Mouse (Mus musculus) brain, adult 2 months (tissue): ENCODE measurements around the gene Rbm33.
A peak's percentile ranks its signal among the peaks of the same experiment; 100 is the strongest.

ENCODE experiments used
- DNase-seq: peaks from one replicate; pipeline ENCODE4 v3.0.0; 2011; ENCODE audit warnings: low read depth, low spot score

Rbm33 gene

DNA sequence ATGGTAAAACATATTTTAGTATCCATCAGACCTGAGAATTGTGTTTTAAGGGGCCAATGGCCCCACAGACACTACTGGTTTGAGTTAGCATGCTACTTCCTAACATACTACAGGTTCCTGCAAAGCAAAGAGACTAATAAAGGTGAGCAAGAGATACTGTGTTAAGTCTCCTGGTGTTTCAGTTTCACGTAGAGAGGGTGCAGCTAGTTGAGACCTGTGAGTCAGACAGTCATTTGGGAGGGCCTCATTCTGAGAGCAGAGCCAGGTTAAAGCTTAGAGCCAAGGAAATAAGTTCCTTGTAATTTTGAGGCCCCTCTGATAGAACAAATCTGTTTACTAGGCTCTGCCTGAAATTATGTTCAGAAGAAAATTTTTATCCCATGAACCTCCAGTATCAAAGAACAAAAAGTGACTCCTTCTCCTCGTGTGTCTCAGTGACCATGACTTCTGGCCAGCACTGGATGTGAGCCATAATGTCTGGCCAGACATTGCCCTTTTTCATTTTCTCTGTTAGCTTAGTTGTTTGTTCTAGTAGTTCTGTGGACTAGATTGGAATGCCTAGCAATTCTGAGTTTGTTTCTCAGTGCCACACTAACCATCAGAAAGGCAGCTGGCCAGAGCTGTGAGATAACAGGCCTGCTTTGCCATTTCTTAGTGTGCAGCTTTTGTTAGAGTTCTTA, 95.2 kb downstream of the Rbm33 start:
- DNase-seq = no peak

DNA sequence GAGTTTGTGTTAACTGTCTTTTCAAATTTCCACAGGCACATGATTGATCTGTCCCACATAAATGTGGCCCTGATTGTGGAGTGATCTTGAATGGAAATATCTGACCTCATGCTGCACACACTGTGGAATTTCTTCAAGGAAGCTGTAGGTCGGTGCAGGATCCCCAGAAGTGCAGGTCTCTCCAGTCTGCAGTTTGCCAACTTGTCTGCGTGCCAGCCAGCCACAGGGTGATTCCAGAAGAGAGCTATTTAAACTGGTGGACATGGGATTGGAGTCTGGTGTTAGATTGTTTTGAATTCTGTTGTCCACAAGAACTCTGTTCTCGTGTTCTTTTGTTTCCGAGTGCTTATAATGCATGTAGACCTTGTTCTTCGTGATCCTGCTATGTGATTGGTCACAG, 96.6 kb downstream of the Rbm33 start:
- no peak for DNase-seq

- peak; percentile 63 for DNase-seq
Observed at GRCm38 (mm10) chr5:28414076-28414475, 97.2 kb downstream of the Rbm33 start.

DNA sequence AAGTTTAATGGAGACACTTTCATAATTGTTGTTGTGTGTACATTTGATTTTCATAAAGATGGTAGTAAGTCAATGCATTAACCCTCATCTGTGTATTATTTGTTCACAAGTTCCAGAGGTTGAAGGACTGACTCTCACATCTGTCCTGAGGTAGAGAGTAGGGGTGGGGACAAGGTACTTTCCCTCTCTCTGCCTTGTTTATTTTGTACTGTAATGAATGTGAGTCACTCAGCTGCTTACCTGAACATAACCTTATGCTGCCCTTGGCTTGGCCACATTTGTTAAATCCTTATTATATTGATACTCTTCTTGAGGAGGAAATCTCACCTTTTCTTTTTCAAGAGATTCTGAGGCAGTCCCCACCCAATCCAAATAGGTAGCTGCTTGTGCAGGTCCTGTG, 99.1 kb downstream of the Rbm33 start:
- no peak for DNase-seq

- DNase-seq = no peak
Observed at GRCm38 (mm10) chr5:28418734-28419133, 101.8 kb downstream of the Rbm33 start.

- no peak for DNase-seq
Observed at GRCm38 (mm10) chr5:28419640-28420265, 102.8 kb downstream of the Rbm33 start.

- DNase-seq = no peak
Observed at GRCm38 (mm10) chr5:28423781-28424180, 106.9 kb downstream of the Rbm33 start.

DNA sequence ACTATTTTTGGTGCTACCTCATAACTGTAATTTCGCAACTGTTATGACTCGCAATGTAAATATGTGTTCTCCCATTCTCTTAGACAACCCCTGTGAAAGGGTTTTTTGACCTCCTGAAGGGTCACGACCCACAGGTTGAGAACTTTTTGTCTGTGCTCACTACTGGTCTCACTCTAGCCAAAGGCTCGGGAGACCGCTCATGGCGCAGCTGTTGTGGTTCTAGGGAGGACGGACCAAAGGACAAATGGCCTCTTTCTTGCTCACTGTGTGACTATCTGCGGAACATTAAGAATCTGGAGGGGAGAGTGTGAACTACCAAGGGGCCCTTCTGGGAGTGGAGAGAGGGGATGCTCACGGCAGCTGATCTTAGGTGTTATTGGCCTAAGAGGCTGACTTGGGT, 109.0 kb downstream of the Rbm33 start:
- DNase-seq = no peak

DNA sequence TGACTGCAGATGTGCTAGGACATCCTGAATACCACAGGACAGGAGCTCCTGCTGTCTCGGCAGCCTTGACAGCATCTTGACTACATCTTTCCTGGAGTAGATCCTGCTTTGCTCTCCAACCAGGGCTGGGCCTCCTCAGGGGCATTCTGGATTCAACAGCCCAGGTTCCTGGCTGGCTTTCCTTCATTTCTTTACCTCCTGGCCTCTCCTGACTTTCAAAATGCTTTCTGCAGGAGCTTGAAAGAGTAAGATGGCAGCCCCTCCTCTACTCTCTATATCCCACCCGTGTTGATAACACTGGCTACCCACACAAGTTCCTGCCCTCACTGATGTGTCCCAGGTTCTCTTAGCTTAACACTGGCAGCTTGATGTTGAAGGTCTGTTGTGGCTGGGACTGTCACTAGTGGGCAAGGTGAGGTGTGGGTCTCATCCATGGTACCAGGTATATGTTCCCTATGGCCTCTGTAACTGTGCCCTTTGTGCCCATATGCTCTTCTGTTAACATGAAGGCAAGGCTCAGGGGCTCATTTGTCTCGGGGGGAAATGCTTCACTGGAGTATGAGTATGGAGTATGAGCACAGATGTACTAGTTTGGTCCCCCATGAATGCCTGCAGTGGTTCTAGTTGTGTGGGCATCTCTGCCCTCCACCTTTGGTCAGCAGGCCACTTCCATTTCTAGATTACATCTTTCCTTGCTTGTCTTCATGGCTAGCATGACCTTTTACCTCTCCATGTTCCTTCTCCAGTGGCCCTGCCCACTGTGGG, 133.4 kb downstream of the Rbm33 start:
- no peak for DNase-seq

- DNase-seq = peak; percentile 87
Observed at GRCm38 (mm10) chr5:28451053-28451638, 134.2 kb downstream of the Rbm33 start.

- DNase-seq = no peak
Observed at GRCm38 (mm10) chr5:28453086-28453485, 136.2 kb downstream of the Rbm33 start.

DNA sequence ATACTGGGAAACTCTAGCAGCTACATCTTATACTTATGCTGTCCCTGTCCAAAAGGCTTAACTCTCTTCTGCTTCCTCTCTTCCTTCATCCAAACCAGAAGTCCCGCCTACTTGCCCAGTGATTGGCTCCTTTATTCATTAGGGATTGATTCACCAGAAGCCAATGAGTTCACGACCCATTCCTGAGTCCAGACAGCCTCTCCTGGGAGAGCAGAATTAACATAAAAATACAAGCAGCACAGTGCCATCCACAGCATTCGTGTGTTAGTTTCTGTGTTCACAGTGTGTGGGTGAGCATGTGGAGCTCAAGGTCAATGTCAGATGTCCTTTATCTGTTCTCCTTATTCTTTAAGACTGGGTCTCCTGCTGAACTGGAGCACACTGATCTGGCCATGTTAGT, 136.6 kb downstream of the Rbm33 start:
- DNase-seq = no peak

GRCm38 (mm10) chr5:28454546-28454945, 137.6 kb downstream of the Rbm33 start:
- DNase-seq = no peak

GRCm38 (mm10) chr5:28455721-28456120, 138.8 kb downstream of the Rbm33 start:
- no peak for DNase-seq

DNA sequence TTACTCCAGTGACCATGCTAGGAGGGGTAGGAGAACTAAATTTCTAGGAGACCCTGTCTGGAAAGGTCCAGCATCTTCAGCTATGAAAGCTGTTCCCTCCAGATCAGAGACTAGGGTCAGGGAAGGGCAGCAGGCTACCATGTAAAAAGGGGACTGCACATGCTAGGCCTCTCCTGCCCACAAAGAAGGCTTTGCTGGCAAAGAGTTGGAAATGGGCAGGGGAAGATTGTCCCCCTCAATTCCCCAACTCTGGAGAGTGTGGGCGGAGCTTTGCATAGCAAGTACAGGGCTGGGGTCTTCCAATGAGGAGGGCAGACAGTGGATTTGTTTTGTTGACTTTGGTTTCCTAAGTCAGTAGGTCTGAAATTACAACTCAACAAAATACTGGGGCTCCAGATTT, 139.4 kb downstream of the Rbm33 start:
- no peak for DNase-seq

- peak; percentile 40 for DNase-seq
Observed at GRCm38 (mm10) chr5:28457921-28458641, 141.2 kb downstream of the Rbm33 start.

GRCm38 (mm10) chr5:28458821-28459240, 141.9 kb downstream of the Rbm33 start:
- DNase-seq = no peak

DNA sequence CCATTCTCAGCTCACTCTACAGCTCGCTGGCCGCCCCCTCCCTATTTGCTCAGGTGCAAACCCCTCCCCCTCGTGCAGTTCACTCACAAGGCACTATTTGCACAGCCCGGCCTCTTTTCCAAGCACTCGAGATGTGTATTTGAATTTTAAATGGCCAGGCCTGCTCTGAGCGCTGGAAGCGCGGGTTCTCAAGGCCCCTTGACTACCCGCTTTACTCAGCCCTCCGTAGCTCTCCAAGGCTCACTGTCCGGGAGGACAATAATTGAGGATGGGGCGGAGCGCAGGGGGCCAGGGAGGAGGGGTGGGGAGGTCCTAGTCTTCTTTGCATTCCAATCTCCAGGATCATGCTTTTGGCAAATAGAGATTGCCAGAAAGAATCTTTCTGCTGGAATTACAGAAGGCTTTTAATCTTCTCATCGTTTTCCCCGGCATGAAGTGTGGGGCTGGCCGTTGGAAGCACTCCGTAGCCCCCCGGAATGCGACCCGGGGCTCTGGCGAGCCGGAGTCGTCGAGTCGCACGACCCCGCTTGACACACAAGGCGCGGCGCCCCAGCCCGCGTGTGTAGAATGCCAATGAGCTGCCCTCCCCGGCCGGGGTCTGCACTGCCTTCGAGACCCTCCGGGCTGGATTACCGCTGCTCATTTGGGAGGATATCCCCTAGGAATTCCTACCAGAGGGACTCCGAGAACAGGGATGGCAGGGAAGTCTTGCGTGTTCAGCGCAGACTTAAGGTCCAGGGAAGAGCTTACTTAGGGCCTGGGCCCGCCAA, 142.7 kb downstream of the Rbm33 start:
- no peak for DNase-seq

DNA sequence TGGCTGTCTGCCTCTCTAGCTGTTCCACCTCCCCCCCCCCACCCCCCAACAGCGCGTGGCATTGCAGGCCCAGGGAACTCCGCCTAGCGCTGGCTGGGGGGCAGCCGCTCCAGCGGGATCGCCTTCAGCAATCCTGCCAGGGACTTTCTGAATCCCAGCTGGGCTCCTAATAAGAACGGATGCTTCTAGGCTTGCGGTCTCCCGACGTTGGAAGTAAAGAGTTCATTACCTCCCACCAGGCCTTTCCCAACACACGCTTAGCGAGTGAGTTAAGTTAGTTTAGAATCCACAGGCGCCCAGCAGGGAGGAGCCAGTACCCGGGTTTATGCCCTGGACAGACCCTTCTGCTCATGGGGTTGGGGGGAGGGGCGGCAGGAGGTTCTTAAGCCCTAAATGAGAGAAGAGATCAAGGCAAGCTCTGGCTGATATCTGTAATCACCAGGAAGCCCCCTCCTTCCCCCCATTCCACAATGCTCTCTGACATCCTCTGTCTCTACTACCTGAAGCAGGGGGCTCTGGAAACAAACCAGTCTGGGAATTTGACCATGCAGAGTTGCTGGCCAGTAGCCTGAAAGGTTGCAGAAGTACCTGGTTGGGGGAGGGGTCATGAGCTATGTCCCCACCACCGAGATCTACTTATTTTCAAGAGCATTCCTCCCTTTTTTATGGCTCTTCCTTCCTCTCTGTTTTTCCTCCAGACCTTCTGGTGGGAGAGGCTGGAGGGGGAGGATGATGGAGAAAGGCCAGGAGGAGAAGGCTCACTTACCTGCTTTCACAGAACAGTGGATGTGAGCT, 143.8 kb downstream of the Rbm33 start:
- no peak for DNase-seq

DNA sequence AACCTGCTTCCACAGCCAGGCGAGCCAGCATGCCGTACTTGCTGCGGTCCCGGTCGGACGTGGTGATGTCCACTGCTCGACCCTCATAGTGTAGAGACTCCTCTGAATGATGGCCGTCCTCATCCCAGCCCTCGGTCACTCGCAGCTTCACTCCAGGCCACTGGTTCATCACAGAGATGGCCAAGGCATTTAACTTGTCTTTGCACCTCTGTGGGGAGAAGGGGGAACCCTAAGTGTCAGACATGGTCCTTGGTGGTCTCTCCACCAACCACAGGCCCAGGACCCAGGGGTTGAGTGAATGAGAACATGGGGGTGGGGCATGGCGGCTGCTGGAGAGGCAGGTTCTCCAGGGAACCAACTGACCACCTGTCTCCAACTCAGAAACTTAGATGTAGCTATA, 144.5 kb downstream of the Rbm33 start:
- DNase-seq = no peak
